In the genomic region with DNA sequence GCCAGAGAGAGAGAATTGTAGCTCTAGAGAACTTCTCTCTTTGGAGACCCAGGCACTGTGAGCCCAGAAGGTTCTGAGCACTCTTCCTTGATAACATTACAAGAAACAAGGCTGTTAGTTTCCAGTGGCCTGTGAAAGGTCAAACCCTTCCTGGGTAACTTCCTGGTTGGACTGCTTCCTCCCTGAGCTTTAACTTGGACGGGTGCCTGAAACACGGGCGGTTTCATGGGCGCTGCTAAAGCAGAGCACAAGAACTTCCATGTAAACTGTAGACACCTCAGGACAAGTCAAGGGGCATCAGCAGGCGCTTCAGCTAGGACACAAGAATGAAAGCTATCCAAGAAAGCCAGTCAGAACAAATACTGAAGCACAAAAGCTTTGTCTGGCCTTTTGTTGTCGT, we compare ENCODE assay signal across 9 mouse cellular contexts. TPM values are rescaled to one million over a fixed set of nuclear protein-coding genes. Genes with fewer than 3 reads are reported as not detected.
DNase-seq lines count a peak whose midpoint lies in the region; ATAC-seq lines count a peak whose summit lies in the region.
"Had no signal": no experiment of that assay in that cellular context is flagged by ENCODE, and none has a peak within 500 bp of the region (broad histone marks: within the 10 kb centered on the region; RNA-seq: fewer than 3 reads in every experiment).

No protein-coding gene starts in this region.

- 93% methylated on average over 6 of the region's 6 CpGs for WGBS in midbrain, embryonic 11.5 days
- WGBS in midbrain, embryonic 15.5 days = 82% methylated on average over 6 of the region's 6 CpGs
- 54% methylated on average over 6 of the region's 6 CpGs for WGBS in heart, embryonic 14.5 days
- 25% methylated on average over 6 of the region's 6 CpGs for whole genome bisulfite sequencing in large intestine, adult 2 months
- WGBS in midbrain, embryonic 13.5 days = 82% methylated on average over 6 of the region's 6 CpGs
- WGBS in forebrain, embryonic 15.5 days = 89% methylated on average over 6 of the region's 6 CpGs

- no peak overlapping the region for H3K4me2 ChIP-seq in midbrain, embryonic 11.5 days
- H3K4me2 ChIP-seq in midbrain, embryonic 15.5 days = no peak overlapping the region
- H3K4me2 ChIP-seq in heart, embryonic 14.5 days (ENCODE audit: low read length) = no peak overlapping the region
- H3K4me2 ChIP-seq in midbrain, embryonic 13.5 days (replicated peaks) = no peak overlapping the region
- H3K4me2 ChIP-seq in forebrain, embryonic 15.5 days (replicated peaks) = no peak overlapping the region
- H3K4me2 ChIP-seq: limb, embryonic 12.5 days had no signal

- no peak overlapping the region for H3K27ac ChIP-seq in midbrain, embryonic 11.5 days (ENCODE audit: low read depth, low read length)
- H3K27ac ChIP-seq in midbrain, embryonic 15.5 days = no peak overlapping the region
- H3K27ac ChIP-seq in heart, embryonic 14.5 days (replicated peaks in 1 of 2; ENCODE audit: control insufficient read depth in 1 of 2, insufficient read depth in 1 of 2, low read depth in 2 of 2, low read length in 2 of 2) = peak overlapping the region; percentile 15 to 28
- H3K27ac ChIP-seq in midbrain, embryonic 13.5 days = no peak overlapping the region
- H3K27ac ChIP-seq in forebrain, embryonic 15.5 days (replicated peaks) = no peak overlapping the region
- H3K27ac ChIP-seq: hindbrain, embryonic 10.5 days; limb, embryonic 12.5 days had no signal

- H3K27me3 ChIP-seq in midbrain, embryonic 11.5 days (ENCODE audit: control insufficient read depth, insufficient read depth, low read length) = no peaks in the 10 kb centered on the region
- H3K27me3 ChIP-seq in midbrain, embryonic 15.5 days (replicated peaks) = no peaks in the 10 kb centered on the region
- H3K27me3 ChIP-seq in heart, embryonic 14.5 days (ENCODE audit: control insufficient read depth, insufficient read depth, low read length) = no peaks in the 10 kb centered on the region
- H3K27me3 ChIP-seq in midbrain, embryonic 13.5 days = no peaks in the 10 kb centered on the region
- H3K27me3 ChIP-seq in forebrain, embryonic 15.5 days = no peaks in the 10 kb centered on the region
- H3K27me3 ChIP-seq: limb, embryonic 12.5 days had no signal

- H3K4me1 ChIP-seq in midbrain, embryonic 11.5 days (ENCODE audit: control insufficient read depth, insufficient read depth, low read length) = no peaks in the 10 kb centered on the region
- H3K4me1 ChIP-seq in midbrain, embryonic 15.5 days = no peaks in the 10 kb centered on the region
- H3K4me1 ChIP-seq in heart, embryonic 14.5 days (ENCODE audit: control insufficient read depth in 2 of 2, insufficient read depth in 2 of 2, low read length in 2 of 2) = peaks cover 7 to 8% of the 10 kb centered on the region in 2 experiments; a peak in 3 of 4 replicates
- H3K4me1 ChIP-seq in midbrain, embryonic 13.5 days (replicated peaks) = 0 out of 2 replicates have a peak, but pooled peaks cover 8% of the 10 kb centered on the region
- no peaks in the 10 kb centered on the region for H3K4me1 ChIP-seq in forebrain, embryonic 15.5 days
- H3K4me1 ChIP-seq: limb, embryonic 12.5 days had no signal

- no peak for ATAC-seq in midbrain, embryonic 11.5 days (ENCODE audit: low FRiP score)
- no peak for ATAC-seq in midbrain, embryonic 15.5 days (replicated peaks)
- no peak for ATAC-seq in heart, embryonic 14.5 days (ENCODE audit: insufficient number of reproducible peaks, insufficient read depth, low FRiP score, low read depth)
- ATAC-seq in midbrain, embryonic 13.5 days = no peak
- ATAC-seq in forebrain, embryonic 15.5 days (replicated peaks) = no peak

- no peak overlapping the region for H3K4me3 ChIP-seq in midbrain, embryonic 11.5 days (ENCODE audit: low read depth, low read length)
- no peak overlapping the region for H3K4me3 ChIP-seq in midbrain, embryonic 15.5 days
- H3K4me3 ChIP-seq in heart, embryonic 14.5 days (ENCODE audit: control insufficient read depth in 1 of 2, insufficient read depth in 1 of 2, low read depth in 1 of 2, low read length in 2 of 2) = no peak overlapping the region
- no peak overlapping the region for H3K4me3 ChIP-seq in midbrain, embryonic 13.5 days (replicated peaks)
- H3K4me3 ChIP-seq in forebrain, embryonic 15.5 days = no peak overlapping the region
- H3K4me3 ChIP-seq: hindbrain, embryonic 10.5 days; limb, embryonic 12.5 days had no signal

- peak; percentile 76 for DNase-seq in midbrain, embryonic 11.5 days (ENCODE audit: low spot score, missing footprints)
- peak; percentile 93 for DNase-seq in large intestine, adult 2 months (ENCODE audit: low read depth, low spot score)
- no peak for DNase-seq in layer of hippocampus, adult 8-10 months (ENCODE audit: low spot score in 2 of 2)

- H3K36me3 ChIP-seq in midbrain, embryonic 11.5 days (ENCODE audit: control insufficient read depth, insufficient read depth, low read length) = no peaks in the 10 kb centered on the region; the same call in 1 of the 2 replicates
- peaks cover 16% of the 10 kb centered on the region for H3K36me3 ChIP-seq in midbrain, embryonic 15.5 days (replicated peaks)
- peaks cover 70% of the 10 kb centered on the region for H3K36me3 ChIP-seq in heart, embryonic 14.5 days (ENCODE audit: control insufficient read depth, insufficient read depth, low read length)
- H3K36me3 ChIP-seq in midbrain, embryonic 13.5 days = peaks cover 34% of the 10 kb centered on the region
- H3K36me3 ChIP-seq in forebrain, embryonic 15.5 days = peaks cover 11% of the 10 kb centered on the region

- H3K9ac ChIP-seq in midbrain, embryonic 11.5 days (ENCODE audit: low read length) = no peak overlapping the region
- H3K9ac ChIP-seq in midbrain, embryonic 15.5 days = no peak overlapping the region
- H3K9ac ChIP-seq in heart, embryonic 14.5 days (ENCODE audit: low read length) = no peak overlapping the region
- no peak overlapping the region for H3K9ac ChIP-seq in midbrain, embryonic 13.5 days (replicated peaks)
- H3K9ac ChIP-seq in forebrain, embryonic 15.5 days (replicated peaks) = no peak overlapping the region
- H3K9ac ChIP-seq: limb, embryonic 12.5 days had no signal

- no peaks in the 10 kb centered on the region for H3K9me3 ChIP-seq in midbrain, embryonic 11.5 days (ENCODE audit: control insufficient read depth, low read length)
- H3K9me3 ChIP-seq in midbrain, embryonic 15.5 days = no peaks in the 10 kb centered on the region
- H3K9me3 ChIP-seq in heart, embryonic 14.5 days (ENCODE audit: control insufficient read depth, low read length) = no peaks in the 10 kb centered on the region
- no peaks in the 10 kb centered on the region for H3K9me3 ChIP-seq in midbrain, embryonic 13.5 days
- no peaks in the 10 kb centered on the region for H3K9me3 ChIP-seq in forebrain, embryonic 15.5 days
- H3K9me3 ChIP-seq: hindbrain, embryonic 10.5 days; limb, embryonic 12.5 days had no signal

RNA-seq across cellular contexts. Expression of a gene that starts 12.9 kb away (rescaled TPM):
- polyA plus RNA-seq in midbrain, embryonic 11.5 days (2014; fragmentation: Nextera tagmentation; extraction: Ambion mirVana) = 61.7 and 67.7 TPM in 2 replicates
- polyA plus RNA-seq in midbrain, embryonic 15.5 days (2015; fragmentation: Nextera tagmentation; extraction: Ambion mirVana) = 58.2 and 63.2 TPM in 2 replicates
- 44.4 and 45.6 TPM in 2 replicates for polyA plus RNA-seq in heart, embryonic 14.5 days (2014; fragmentation: Nextera tagmentation; extraction: Ambion mirVana)
- polyA plus RNA-seq in large intestine, adult 2 months (2012; rRNA removed) = 35.8 and 41.2 TPM in 2 replicates
- polyA plus RNA-seq in midbrain, embryonic 13.5 days (2015; fragmentation: Nextera tagmentation; extraction: Ambion mirVana) = 57.9 and 59.3 TPM in 2 replicates
- total RNA-seq in layer of hippocampus, adult 8-10 months (2022) = 10 to 100 TPM; 52.0 to 61.3 (median 55.7) TPM
- polyA plus RNA-seq in forebrain, embryonic 15.5 days (2015; fragmentation: Nextera tagmentation; extraction: Ambion mirVana) = 55.2 and 58.7 TPM in 2 replicates

RNA-seq across cellular contexts. Expression of a gene that starts 51.3 kb away (rescaled TPM):
- polyA plus RNA-seq in midbrain, embryonic 11.5 days (2014; fragmentation: Nextera tagmentation; extraction: Ambion mirVana) = 21.6 and 23.1 TPM in 2 replicates
- polyA plus RNA-seq in midbrain, embryonic 15.5 days (2015; fragmentation: Nextera tagmentation; extraction: Ambion mirVana) = 9.4 TPM in 2 replicates
- 6.2 and 6.5 TPM in 2 replicates for polyA plus RNA-seq in heart, embryonic 14.5 days (2014; fragmentation: Nextera tagmentation; extraction: Ambion mirVana)
- polyA plus RNA-seq in large intestine, adult 2 months (2012; rRNA removed) = 4.7 and 10.5 TPM in 2 replicates
- 7.4 and 8.4 TPM in 2 replicates for polyA plus RNA-seq in midbrain, embryonic 13.5 days (2015; fragmentation: Nextera tagmentation; extraction: Ambion mirVana)
- total RNA-seq in layer of hippocampus, adult 8-10 months (2022) = 1 to 10 TPM; 5.3 to 7.2 (median 6.8) TPM
- 8.1 and 8.5 TPM in 2 replicates for polyA plus RNA-seq in forebrain, embryonic 15.5 days (2015; fragmentation: Nextera tagmentation; extraction: Ambion mirVana)

RNA-seq across cellular contexts. Expression of a gene that starts 53.3 kb away (rescaled TPM):
- 16.3 and 17.4 TPM in 2 replicates for polyA plus RNA-seq in midbrain, embryonic 11.5 days (2014; fragmentation: Nextera tagmentation; extraction: Ambion mirVana)
- 9.1 TPM in 2 replicates for polyA plus RNA-seq in midbrain, embryonic 15.5 days (2015; fragmentation: Nextera tagmentation; extraction: Ambion mirVana)
- 8.7 and 9.0 TPM in 2 replicates for polyA plus RNA-seq in heart, embryonic 14.5 days (2014; fragmentation: Nextera tagmentation; extraction: Ambion mirVana)
- 7.7 and 10.5 TPM in 2 replicates for polyA plus RNA-seq in large intestine, adult 2 months (2012; rRNA removed)
- 7.6 and 8.3 TPM in 2 replicates for polyA plus RNA-seq in midbrain, embryonic 13.5 days (2015; fragmentation: Nextera tagmentation; extraction: Ambion mirVana)
- total RNA-seq in layer of hippocampus, adult 8-10 months (2022) = 100 to 1,000 TPM; 135 to 163 (median 149) TPM
- polyA plus RNA-seq in forebrain, embryonic 15.5 days (2015; fragmentation: Nextera tagmentation; extraction: Ambion mirVana) = 7.1 and 7.5 TPM in 2 replicates

Comparison
In these comparisons a context has a peak if more than half of its experiments do, and no peak if none do; other contexts are left out.
1. DNase-seq: peak in midbrain, embryonic 11.5 days (single experiment) and large intestine, adult 2 months (single experiment); none in layer of hippocampus, adult 8-10 months (0 of 2).
2. H3K27ac ChIP-seq: peak in heart, embryonic 14.5 days (2 of 2); none in midbrain, embryonic 11.5 days (single experiment), midbrain, embryonic 15.5 days (single experiment), midbrain, embryonic 13.5 days (single experiment) and forebrain, embryonic 15.5 days (single experiment).